Mouse (Mus musculus): ENCODE data around the gene Pradc1.
A peak's percentile ranks its signal among the peaks of the same experiment; 100 is the strongest.

Pradc1 gene

GRCm38 (mm10) chr6:85451664-85452410, at the start of gene Pradc1:
TSS of gene Pradc1 (minus strand) at chr6:85451970.
- peak; percentile 93 to 99 for DNase-seq (ENCODE audit: low spot score in 2 of 2)

- no peak for DNase-seq (ENCODE audit: low spot score in 2 of 2)
Observed at GRCm38 (mm10) chr6:85500416-85500815, 48.6 kb upstream of the Pradc1 start.

- no peak for DNase-seq (ENCODE audit: low spot score in 2 of 2)
Observed at GRCm38 (mm10) chr6:85498147-85498546, 46.4 kb upstream of the Pradc1 start.

- no peak for DNase-seq (ENCODE audit: low spot score in 2 of 2)
Observed at GRCm38 (mm10) chr6:85496976-85497375, 45.2 kb upstream of the Pradc1 start.

GRCm38 (mm10) chr6:85491606-85492005, 39.8 kb upstream of the Pradc1 start:
- DNase-seq (ENCODE audit: low spot score in 2 of 2) = no peak

- no peak for DNase-seq (ENCODE audit: low spot score in 2 of 2)
Observed at GRCm38 (mm10) chr6:85490252-85490651, 38.5 kb upstream of the Pradc1 start.

- DNase-seq (ENCODE audit: low spot score in 2 of 2) = no peak
Observed at GRCm38 (mm10) chr6:85489717-85490116, 37.9 kb upstream of the Pradc1 start.

- no peak for DNase-seq (ENCODE audit: low spot score in 2 of 2)
Observed at GRCm38 (mm10) chr6:85488510-85488909, 36.7 kb upstream of the Pradc1 start.

- no peak for DNase-seq (ENCODE audit: low spot score in 2 of 2)
Observed at GRCm38 (mm10) chr6:85485738-85486137, 34.0 kb upstream of the Pradc1 start.

GRCm38 (mm10) chr6:85483843-85484721, 32.3 kb upstream of the Pradc1 start:
- DNase-seq (ENCODE audit: low spot score in 2 of 2) = no peak

- no peak for DNase-seq (ENCODE audit: low spot score in 2 of 2)
Observed at GRCm38 (mm10) chr6:85480685-85481084, 28.9 kb upstream of the Pradc1 start.

GRCm38 (mm10) chr6:85479979-85480378, 28.2 kb upstream of the Pradc1 start:
- no peak for DNase-seq (ENCODE audit: low spot score in 2 of 2)

- DNase-seq (ENCODE audit: low spot score in 2 of 2) = no peak
Observed at GRCm38 (mm10) chr6:85478416-85478815, 26.6 kb upstream of the Pradc1 start.

GRCm38 (mm10) chr6:85477366-85477917, 25.7 kb upstream of the Pradc1 start:
- DNase-seq (ENCODE audit: low spot score in 2 of 2) = no peak

- no peak for DNase-seq (ENCODE audit: low spot score in 2 of 2)
Observed at GRCm38 (mm10) chr6:85475581-85475980, 23.8 kb upstream of the Pradc1 start.

GRCm38 (mm10) chr6:85472542-85472941, 20.8 kb upstream of the Pradc1 start:
- no peak for DNase-seq (ENCODE audit: low spot score in 2 of 2)

GRCm38 (mm10) chr6:85471962-85472361, 20.2 kb upstream of the Pradc1 start:
- no peak for DNase-seq (ENCODE audit: low spot score in 2 of 2)

GRCm38 (mm10) chr6:85469660-85470430, 18.1 kb upstream of the Pradc1 start:
- DNase-seq (ENCODE audit: low spot score in 2 of 2) = no peak

GRCm38 (mm10) chr6:85465381-85465780, 13.6 kb upstream of the Pradc1 start:
- DNase-seq (ENCODE audit: low spot score in 2 of 2) = no peak

- DNase-seq (ENCODE audit: low spot score in 2 of 2) = no peak
Observed at GRCm38 (mm10) chr6:85459621-85460020, 7.9 kb upstream of the Pradc1 start.

GRCm38 (mm10) chr6:85452816-85453215, 1.0 kb upstream of the Pradc1 start:
- DNase-seq (ENCODE audit: low spot score in 2 of 2) = no peak

- no peak for DNase-seq (ENCODE audit: low spot score in 2 of 2)
Observed at GRCm38 (mm10) chr6:85452411-85452665, 568 bp upstream of the Pradc1 start.

All from left cerebral cortex, adult 9 months (tissue).